Mouse (Mus musculus): ENCODE measurements around the gene Zscan12. TPM values are rescaled to one million over a fixed set of nuclear protein-coding genes. Genes with fewer than 3 reads are reported as not detected.

The Zscan12 gene
- 8.6 TPM for polyA plus RNA-seq (2014; fragmentation: Illumina TruSeq; extraction: RNeasy Lipid Tissue Mini Kit (QIAGEN cat#74804); ENCODE audit: low read depth, low replicate concordance)

GRCm38 (mm10) chr13:21362621-21363248, at the start of gene Zscan12:
Gene Zscan12, plus strand, starts transcription at chr13:21362820.

GRCm38 (mm10) chr13:21346610-21347009, 16.0 kb upstream of the Zscan12 start, which contains the start of gene Olfr1367:
Gene Olfr1367, plus strand, starts transcription at chr13:21346910.

GRCm38 (mm10) chr13:21402287-21402846, 39.7 kb downstream of the Zscan12 start, which contains the start of gene Zkscan3:
Gene Zkscan3, minus strand, starts transcription at chr13:21402755.

Other genes starting within 250 kb of the Zscan12 start
- not detected for gene Olfr263, start 233.2 kb upstream of the Zscan12 start, polyA plus RNA-seq (2014; fragmentation: Illumina TruSeq; extraction: RNeasy Lipid Tissue Mini Kit (QIAGEN cat#74804); ENCODE audit: low read depth, low replicate concordance)
- gene Olfr1368, start 217.0 kb upstream of the Zscan12 start, polyA plus RNA-seq (2014; fragmentation: Illumina TruSeq; extraction: RNeasy Lipid Tissue Mini Kit (QIAGEN cat#74804); ENCODE audit: low read depth, low replicate concordance) = not detected
- gene Trim27, start 183.4 kb upstream of the Zscan12 start, polyA plus RNA-seq (2014; fragmentation: Illumina TruSeq; extraction: RNeasy Lipid Tissue Mini Kit (QIAGEN cat#74804); ENCODE audit: low read depth, low replicate concordance) = 17.1 TPM
- gene Gpx5, start 70.1 kb upstream of the Zscan12 start, polyA plus RNA-seq (2014; fragmentation: Illumina TruSeq; extraction: RNeasy Lipid Tissue Mini Kit (QIAGEN cat#74804); ENCODE audit: low read depth, low replicate concordance) = not detected
- gene Gpx6, start 50.7 kb upstream of the Zscan12 start, polyA plus RNA-seq (2014; fragmentation: Illumina TruSeq; extraction: RNeasy Lipid Tissue Mini Kit (QIAGEN cat#74804); ENCODE audit: low read depth, low replicate concordance) = 1.6 TPM
- not detected for gene Olfr1367, start 15.9 kb upstream of the Zscan12 start, polyA plus RNA-seq (2014; fragmentation: Illumina TruSeq; extraction: RNeasy Lipid Tissue Mini Kit (QIAGEN cat#74804); ENCODE audit: low read depth, low replicate concordance)
- 52.6 TPM for gene Zkscan3, start 39.9 kb downstream of the Zscan12 start, polyA plus RNA-seq (2014; fragmentation: Illumina TruSeq; extraction: RNeasy Lipid Tissue Mini Kit (QIAGEN cat#74804); ENCODE audit: low read depth, low replicate concordance)
- gene Pgbd1, start 78.2 kb downstream of the Zscan12 start, polyA plus RNA-seq (2014; fragmentation: Illumina TruSeq; extraction: RNeasy Lipid Tissue Mini Kit (QIAGEN cat#74804); ENCODE audit: low read depth, low replicate concordance) = 0.87 TPM
- 59.3 TPM for gene Zscan26, start 90.9 kb downstream of the Zscan12 start, polyA plus RNA-seq (2014; fragmentation: Illumina TruSeq; extraction: RNeasy Lipid Tissue Mini Kit (QIAGEN cat#74804); ENCODE audit: low read depth, low replicate concordance)
- 0.90 TPM for gene Nkapl, start 105.7 kb downstream of the Zscan12 start, polyA plus RNA-seq (2014; fragmentation: Illumina TruSeq; extraction: RNeasy Lipid Tissue Mini Kit (QIAGEN cat#74804); ENCODE audit: low read depth, low replicate concordance)
- 0.87 TPM for gene Zkscan4, start 116.1 kb downstream of the Zscan12 start, polyA plus RNA-seq (2014; fragmentation: Illumina TruSeq; extraction: RNeasy Lipid Tissue Mini Kit (QIAGEN cat#74804); ENCODE audit: low read depth, low replicate concordance)
- not detected for gene Gm10065, start 116.6 kb downstream of the Zscan12 start, polyA plus RNA-seq (2014; fragmentation: Illumina TruSeq; extraction: RNeasy Lipid Tissue Mini Kit (QIAGEN cat#74804); ENCODE audit: low read depth, low replicate concordance)
- 0.85 TPM for gene AK157302, start 132.4 kb downstream of the Zscan12 start, polyA plus RNA-seq (2014; fragmentation: Illumina TruSeq; extraction: RNeasy Lipid Tissue Mini Kit (QIAGEN cat#74804); ENCODE audit: low read depth, low replicate concordance)
- not detected for gene Gm11273, start 138.6 kb downstream of the Zscan12 start, polyA plus RNA-seq (2014; fragmentation: Illumina TruSeq; extraction: RNeasy Lipid Tissue Mini Kit (QIAGEN cat#74804); ENCODE audit: low read depth, low replicate concordance)
- 9.3 TPM for gene Zkscan8, start 168.3 kb downstream of the Zscan12 start, polyA plus RNA-seq (2014; fragmentation: Illumina TruSeq; extraction: RNeasy Lipid Tissue Mini Kit (QIAGEN cat#74804); ENCODE audit: low read depth, low replicate concordance)
- gene Olfr1366, start 180.0 kb downstream of the Zscan12 start, polyA plus RNA-seq (2014; fragmentation: Illumina TruSeq; extraction: RNeasy Lipid Tissue Mini Kit (QIAGEN cat#74804); ENCODE audit: low read depth, low replicate concordance) = not detected
- not detected for gene Olfr1535, start 197.1 kb downstream of the Zscan12 start, polyA plus RNA-seq (2014; fragmentation: Illumina TruSeq; extraction: RNeasy Lipid Tissue Mini Kit (QIAGEN cat#74804); ENCODE audit: low read depth, low replicate concordance)
- not detected for gene Olfr1364, start 218.9 kb downstream of the Zscan12 start, polyA plus RNA-seq (2014; fragmentation: Illumina TruSeq; extraction: RNeasy Lipid Tissue Mini Kit (QIAGEN cat#74804); ENCODE audit: low read depth, low replicate concordance)

All from liver, adult 10 weeks (tissue).